Mouse (Mus musculus) forebrain, embryonic 16.5 days (tissue): ENCODE data around the gene Doc2g. TPM values are rescaled to one million over a fixed set of nuclear protein-coding genes. Genes with fewer than 3 reads are reported as not detected.
A peak's percentile ranks its signal among the peaks of the same experiment; 100 is the strongest.

Experiments
- ATAC-seq: fragments of 200-750 bp; cut with Nextera tagmentation; 2 replicates; pipeline ENCODE4 v1.8.0; 2017; ENCODE audit warnings: mild to moderate bottlenecking, moderate library complexity
- H3K27ac ChIP-seq: fragments of 300-500 bp; sonication (generic); 2 replicates; pipeline ENCODE4 v1.5.1; 2014; ENCODE audit warnings: low read length, control low read depth
- H3K27me3 ChIP-seq: fragments of 300-500 bp; sonication (generic); replicated peaks from 2 replicates; pipeline ENCODE4 v1.6.1; 2014; ENCODE audit warnings: low read length; ENCODE audit not compliant: control insufficient read depth, insufficient read depth
- H3K36me3 ChIP-seq: fragments of 300-500 bp; sonication (generic); 2 replicates; pipeline ENCODE4 v1.6.1; 2014; ENCODE audit not compliant: control insufficient read depth, insufficient read depth
- H3K4me1 ChIP-seq: fragments of 300-500 bp; sonication (generic); replicated peaks from 2 replicates; pipeline ENCODE4 v1.6.1; 2014; ENCODE audit warnings: low read length; ENCODE audit not compliant: control insufficient read depth, insufficient read depth
- H3K4me2 ChIP-seq: fragments of 300-500 bp; sonication (generic); 2 replicates; pipeline ENCODE4 v1.6.1; 2014; ENCODE audit warnings: mild to moderate bottlenecking, low read length, control low read depth
- H3K4me3 ChIP-seq: fragments of 300-500 bp; sonication (generic); replicated peaks from 2 replicates; pipeline ENCODE4 v1.5.1; 2014; ENCODE audit warnings: mild to moderate bottlenecking, low read length, control low read depth
- H3K9ac ChIP-seq: fragments of 300-500 bp; sonication (generic); replicated peaks from 2 replicates; pipeline ENCODE4 v1.6.1; 2014; ENCODE audit warnings: low read depth, low read length, control low read depth
- H3K9me3 ChIP-seq: fragments of 300-500 bp; sonication (generic); 2 replicates; pipeline ENCODE4 v1.6.1; 2016; ENCODE audit warnings: low read length; ENCODE audit not compliant: control insufficient read depth
- WGBS: fragments of 180-500 bp; shearing (Covaris S2); extraction: QIAGEN DNeasy Blood & Tissue Kit; methylation state at CpG from one replicate; pipeline ENCODE4 v1.1.7; 2014; 5-methylcytosine and 5-hydroxymethylcytosine counted together
- polyA plus RNA-seq: library from polyadenylated mRNA; unstranded; fragments of >200 nt; fragmentation: Nextera tagmentation; extraction: Ambion mirVana; gene quantifications from 2 replicates; pipeline ENCODE4 v1.2.1, GENCODE M21; 2015

The Doc2g gene
- polyA plus RNA-seq, 1 experiment from 2014 or later: 13.2 TPM

DNA sequence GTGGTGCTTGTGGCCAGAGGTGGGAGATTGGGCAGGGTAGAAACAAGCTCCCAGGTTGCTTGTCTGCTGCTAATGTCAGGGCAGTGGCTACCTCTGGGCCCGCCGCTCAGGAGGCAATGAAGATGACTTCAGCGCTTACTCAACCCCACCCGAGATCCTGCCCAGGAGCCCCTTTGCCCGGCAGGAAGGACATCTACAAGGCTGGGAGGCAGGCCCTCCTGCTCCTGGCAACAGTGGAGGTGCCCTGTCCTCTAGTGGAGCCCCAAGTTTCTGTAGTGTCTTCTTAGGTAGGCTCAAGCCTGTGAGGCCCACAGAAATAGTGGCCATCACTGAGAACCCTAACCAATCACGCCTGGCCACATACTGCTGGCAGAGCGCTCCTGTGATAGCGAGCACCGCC is 2.0 kb downstream of the Doc2g start:
- no peak overlapping the region for H3K4me3 ChIP-seq
- H3K9me3 ChIP-seq: no peaks in the 10 kb centered on the region
- H3K36me3 ChIP-seq: peaks cover 7% of the 10 kb centered on the region
- H3K9ac ChIP-seq: no peak overlapping the region
- no peaks in the 10 kb centered on the region for H3K27me3 ChIP-seq
- peaks cover 8% of the 10 kb centered on the region for H3K4me1 ChIP-seq
- ATAC-seq: no peak
- no peak overlapping the region for H3K27ac ChIP-seq
- H3K4me2 ChIP-seq: no peak overlapping the region
- WGBS: 82% methylated on average over 9 of the region's 9 CpGs

DNA sequence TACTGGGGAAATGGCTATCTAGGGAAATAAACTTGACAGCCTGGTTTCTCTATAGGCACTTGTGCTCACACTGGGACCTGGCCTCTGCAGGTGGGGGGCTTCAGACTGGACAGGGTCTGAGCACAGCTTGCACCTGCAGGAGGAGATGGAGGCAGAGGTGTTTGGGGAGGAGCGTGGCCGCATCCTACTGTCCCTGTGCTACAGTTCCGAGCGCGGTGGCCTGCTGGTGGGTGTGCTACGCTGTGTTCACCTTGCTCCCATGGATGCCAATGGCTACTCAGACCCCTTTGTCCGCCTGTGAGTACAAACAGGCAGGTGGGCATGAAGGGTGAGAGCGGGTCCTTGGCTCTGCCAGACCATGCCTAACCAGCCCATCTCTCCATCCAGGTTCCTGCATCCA is 2.9 kb downstream of the Doc2g start:
- ATAC-seq: no peak

DNA sequence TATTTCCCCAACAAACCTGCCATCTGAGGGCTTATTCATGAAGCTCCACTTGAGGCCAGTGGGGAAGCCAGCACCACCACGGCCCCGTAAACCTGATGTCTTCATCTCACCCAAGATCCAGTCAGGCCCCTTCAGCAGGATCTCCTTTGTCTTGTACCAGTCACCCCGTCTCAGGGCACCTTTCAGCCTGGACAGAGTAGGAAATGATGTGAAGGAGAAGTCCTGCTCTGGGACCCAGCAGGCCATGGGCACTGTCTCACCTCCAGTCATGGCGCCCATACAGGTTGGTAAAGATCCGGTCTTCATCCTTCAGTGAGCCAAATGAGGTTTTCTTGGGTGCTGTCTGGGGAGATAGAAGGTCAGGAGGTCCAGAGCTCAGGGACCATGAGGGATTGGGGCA is 8.0 kb downstream of the Doc2g start:
- no peak overlapping the region for H3K27ac ChIP-seq
- H3K9me3 ChIP-seq: no peaks in the 10 kb centered on the region
- H3K36me3 ChIP-seq: peaks cover 9% of the 10 kb centered on the region
- no peak overlapping the region for H3K4me2 ChIP-seq
- peaks cover 13% of the 10 kb centered on the region for H3K4me1 ChIP-seq
- H3K27me3 ChIP-seq: no peaks in the 10 kb centered on the region
- no peak for ATAC-seq
- no peak overlapping the region for H3K9ac ChIP-seq
- 94% methylated on average over 5 of the region's 5 CpGs for WGBS
- no peak overlapping the region for H3K4me3 ChIP-seq

More for the DNA sequence above, 2.9 kb downstream of the Doc2g start:
- Histone ChIP-seq H3K4me1 (peaks cover 9% of the 10 kb centered on the region), H3K4me3 (no peak overlapping the region), H3K36me3 (peaks cover 7% of the 10 kb centered on the region), H3K27ac (no peak overlapping the region), H3K9me3 (no peaks in the 10 kb centered on the region), H3K27me3 (no peaks in the 10 kb centered on the region), H3K4me2 (no peak overlapping the region), H3K9ac (no peak overlapping the region)
- 93% methylated on average over 8 of the region's 8 CpGs for WGBS

DNA sequence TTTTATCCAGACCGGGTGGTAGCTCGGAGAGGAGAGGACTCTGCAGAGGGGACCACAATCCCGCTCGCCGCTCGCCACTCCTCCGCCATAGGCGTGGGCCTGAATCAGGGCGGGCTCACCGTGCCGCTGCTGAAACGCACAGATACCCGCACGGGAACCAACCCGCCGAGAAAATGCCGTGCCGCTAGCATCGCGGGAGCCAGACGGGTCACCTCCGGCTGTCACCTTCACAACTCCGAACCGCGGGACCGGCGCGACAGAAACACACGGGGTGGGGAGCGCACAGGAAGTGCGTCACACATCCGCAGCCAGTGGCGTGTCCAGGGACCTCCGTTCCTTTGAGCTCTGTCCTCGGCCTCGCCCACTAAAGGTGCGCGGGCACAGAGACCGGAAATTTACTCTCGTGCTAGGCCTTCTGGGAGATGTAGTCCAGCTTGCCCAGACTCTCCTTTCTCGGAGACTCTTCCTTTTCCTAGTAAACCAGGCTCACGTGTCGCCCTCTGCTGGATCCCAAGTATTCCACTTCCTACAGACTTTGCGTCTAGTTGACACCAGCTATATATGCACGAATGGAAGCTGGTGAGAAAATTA is 9.4 kb downstream of the Doc2g start, which contains the start of gene Ndufv1:
TSS of gene Ndufv1 (minus strand) at position 375 of the 591 bp plus-strand sequence.
- peak within 1 kb of the TSS; percentile 78 for H3K4me2 ChIP-seq
- peak within 1 kb of the TSS; percentile 73 for H3K9ac ChIP-seq
- no peaks in the 10 kb centered on the region for H3K9me3 ChIP-seq
- peaks cover 13% of the 10 kb centered on the region for H3K4me1 ChIP-seq
- peaks cover 5% of the 10 kb centered on the region; the same call in 1 of the 2 replicates for H3K36me3 ChIP-seq
- peak within 1 kb of the TSS; percentile 45 for H3K27ac ChIP-seq
- peak; percentile 100 for ATAC-seq
- no peaks in the 10 kb centered on the region for H3K27me3 ChIP-seq
- H3K4me3 ChIP-seq: peak within 1 kb of the TSS; percentile 85
- under 1% methylated on average over 45 of the region's 45 CpGs for WGBS

DNA sequence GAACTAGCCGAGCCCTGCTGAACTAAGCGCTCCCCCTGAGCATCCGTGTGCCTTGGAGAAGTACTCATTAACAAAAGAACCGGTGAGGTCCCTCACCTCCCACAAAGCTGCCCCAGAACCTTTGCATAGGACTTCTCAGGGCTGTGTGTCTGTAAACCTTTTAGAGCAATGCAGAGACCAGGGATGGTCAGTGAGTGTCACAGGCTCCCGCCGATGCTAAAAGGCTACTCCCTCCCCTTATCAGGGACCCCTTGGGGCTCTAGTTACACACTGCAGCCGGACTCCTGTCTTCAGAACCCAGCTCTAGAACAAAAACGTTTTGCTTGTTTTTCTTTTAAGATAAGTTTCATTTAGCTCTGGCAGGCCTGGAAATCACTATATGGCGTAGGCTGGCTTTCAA is 10.0 kb downstream of the Doc2g start:
- Histone ChIP-seq H3K36me3 (peaks cover 5% of the 10 kb centered on the region; the same call in 1 of the 2 replicates), H3K4me3 (peak overlapping the region; percentile 85), H3K27ac (no peak overlapping the region), H3K4me1 (peaks cover 13% of the 10 kb centered on the region), H3K4me2 (peak overlapping the region; percentile 48), H3K9me3 (no peaks in the 10 kb centered on the region), H3K27me3 (no peaks in the 10 kb centered on the region), H3K9ac (0 out of 2 replicates have a peak overlapping the region, but pooled peaks have one; percentile 15)
- WGBS: 24% methylated on average over 9 of the region's 9 CpGs
- no peak for ATAC-seq

DNA sequence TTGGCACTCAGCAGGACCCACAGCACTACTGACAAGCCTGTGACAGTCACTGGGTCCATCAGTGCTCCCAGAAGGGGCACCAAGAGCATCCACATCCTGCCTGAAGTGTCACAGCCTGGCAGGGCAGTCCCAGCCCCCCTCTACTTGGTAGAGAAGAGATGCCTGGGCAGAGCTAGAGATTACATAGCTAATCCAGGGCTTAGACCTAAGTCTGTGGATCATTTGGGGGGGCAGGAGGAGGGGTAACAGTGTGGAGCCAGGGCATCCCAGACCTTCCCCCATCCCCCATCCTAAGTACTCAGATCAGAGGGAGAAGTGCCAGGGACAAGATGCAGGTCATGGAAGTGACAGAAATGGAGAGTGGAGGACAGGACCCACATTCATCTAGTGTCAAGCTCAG is 11.7 kb downstream of the Doc2g start:
- ATAC-seq: no peak
- Histone ChIP-seq H3K9me3 (no peaks in the 10 kb centered on the region), H3K27ac (no peak overlapping the region), H3K4me3 (no peak overlapping the region), H3K36me3 (0 out of 2 replicates have a peak, but pooled peaks cover 2% of the 10 kb centered on the region), H3K27me3 (no peaks in the 10 kb centered on the region), H3K9ac (no peak overlapping the region), H3K4me1 (peaks cover 18% of the 10 kb centered on the region), H3K4me2 (no peak overlapping the region)

DNA sequence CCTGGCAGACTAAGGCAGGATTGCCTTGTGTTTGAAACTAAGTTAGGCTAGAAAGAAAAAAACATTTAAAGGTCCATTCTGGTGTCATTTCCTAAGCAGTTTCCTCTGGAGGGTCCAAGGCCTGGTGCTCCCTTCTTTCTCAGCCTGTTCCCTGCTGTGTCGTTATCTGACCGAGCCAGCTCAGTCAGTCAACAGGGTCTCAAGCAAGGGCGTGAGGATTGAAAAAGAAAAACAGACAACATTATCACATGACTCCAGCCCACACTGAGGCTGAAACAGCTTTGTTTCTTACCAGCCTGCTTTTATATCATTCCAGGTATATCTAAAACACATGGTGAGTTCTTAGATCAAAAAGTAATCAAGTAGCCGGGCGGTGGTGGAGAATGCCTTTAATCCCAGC is 12.5 kb downstream of the Doc2g start:
- no peaks in the 10 kb centered on the region for H3K9me3 ChIP-seq
- 61% methylated on average over 5 of the region's 5 CpGs for WGBS
- H3K36me3 ChIP-seq: 0 out of 2 replicates have a peak, but pooled peaks cover 2% of the 10 kb centered on the region
- H3K9ac ChIP-seq: no peak overlapping the region
- peaks cover 18% of the 10 kb centered on the region for H3K4me1 ChIP-seq
- no peaks in the 10 kb centered on the region for H3K27me3 ChIP-seq
- H3K27ac ChIP-seq: no peak overlapping the region
- no peak overlapping the region for H3K4me2 ChIP-seq
- ATAC-seq: no peak
- H3K4me3 ChIP-seq: no peak overlapping the region

DNA sequence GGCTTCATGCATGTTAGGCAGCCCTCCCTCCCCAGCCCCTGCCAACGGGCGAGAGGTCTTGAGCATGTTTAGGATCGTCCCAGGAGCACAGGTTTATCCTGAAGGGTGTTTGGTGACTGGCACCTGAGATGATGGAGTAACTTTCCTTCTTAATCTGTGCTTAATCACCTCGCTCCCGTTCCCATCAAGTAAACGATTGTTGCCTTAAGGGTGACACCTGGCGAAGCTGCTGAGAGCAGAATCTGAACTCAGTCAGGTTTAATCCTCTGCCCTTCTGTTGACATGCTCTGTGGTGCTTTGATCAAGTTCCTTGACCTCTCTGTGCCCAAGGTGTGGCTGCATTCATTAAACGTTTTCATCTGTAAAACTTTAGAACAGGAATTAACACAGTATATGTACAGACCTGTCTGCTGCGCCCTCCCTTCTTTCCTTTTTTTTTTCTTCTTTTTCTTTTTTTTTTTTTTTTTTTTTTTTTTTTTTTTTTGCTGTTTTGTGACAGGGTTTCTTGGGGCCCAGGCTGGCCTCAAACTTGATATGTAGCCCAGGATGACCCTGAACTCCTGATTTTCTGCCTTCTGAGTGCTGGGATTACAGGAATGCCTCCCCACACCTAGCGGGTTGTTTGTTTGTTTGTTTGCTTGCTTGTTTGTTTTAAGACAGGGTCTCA is 14.9 kb downstream of the Doc2g start:
- WGBS: 66% methylated on average over 10 of the region's 10 CpGs
- Histone ChIP-seq H3K4me1 (peaks cover 5% of the 10 kb centered on the region; the same call in 1 of the 2 replicates), H3K4me2 (no peak overlapping the region), H3K27ac (no peak overlapping the region), H3K9me3 (no peaks in the 10 kb centered on the region), H3K27me3 (no peaks in the 10 kb centered on the region), H3K36me3 (no peaks in the 10 kb centered on the region), H3K9ac (no peak overlapping the region), H3K4me3 (no peak overlapping the region)
- no peak for ATAC-seq

DNA sequence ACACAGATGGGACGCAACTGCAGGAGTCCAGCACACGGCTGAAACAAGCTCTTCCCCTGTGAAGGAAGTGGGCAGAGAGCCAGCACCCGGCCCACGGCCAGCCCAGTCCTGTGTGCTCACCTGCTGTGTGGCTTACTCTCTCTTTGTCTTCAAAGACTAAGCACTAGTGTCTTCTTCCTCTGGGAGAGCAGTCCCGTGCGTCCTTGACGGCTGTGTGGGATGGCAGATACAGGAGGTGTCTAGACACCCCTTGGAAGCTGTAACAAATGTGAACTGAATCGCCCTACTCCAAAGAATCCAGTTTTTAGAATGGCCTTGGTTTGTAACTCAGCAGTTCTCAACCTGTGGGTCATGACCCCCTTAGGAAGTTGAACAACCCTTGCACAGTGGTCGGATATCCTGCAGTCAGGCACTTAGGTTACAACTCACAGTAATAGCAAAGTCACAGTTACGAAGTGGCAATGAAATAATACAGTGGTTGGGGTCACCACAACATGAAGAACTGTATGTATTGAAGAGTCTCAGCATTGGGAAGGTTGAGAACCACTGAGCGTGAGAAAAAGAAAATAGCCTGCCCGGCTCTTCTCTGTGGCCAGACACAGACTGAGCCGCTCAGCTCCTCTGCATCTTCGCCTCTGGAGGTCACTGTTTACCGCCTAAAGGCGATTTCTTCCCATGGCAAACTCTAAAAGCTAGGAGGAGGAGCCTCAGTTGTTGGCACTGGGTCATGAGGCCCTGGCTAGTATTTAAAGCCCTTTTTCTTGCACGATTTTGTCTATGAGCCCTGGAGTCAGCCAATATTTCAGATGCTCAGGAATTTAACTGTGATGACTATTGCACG is 15.8 kb downstream of the Doc2g start:
- Histone ChIP-seq H3K36me3 (no peaks in the 10 kb centered on the region), H3K4me3 (no peak overlapping the region), H3K4me1 (peaks cover 5% of the 10 kb centered on the region; the same call in 1 of the 2 replicates), H3K27ac (no peak overlapping the region), H3K9me3 (no peaks in the 10 kb centered on the region), H3K4me2 (no peak overlapping the region), H3K27me3 (no peaks in the 10 kb centered on the region), H3K9ac (no peak overlapping the region)
- WGBS: 21% methylated on average over 18 of the region's 18 CpGs
- ATAC-seq: peak; percentile 71; the same call in 1 of the 2 replicates
